Mouse (Mus musculus) brain, embryonic 14.5 days (tissue): Measurements from ENCODE around the gene Ube4a.

Experiments
- CTCF ChIP-seq: fragments of 200-500 bp; IDR thresholded peaks from 2 replicates; pipeline ENCODE4 v1.5.1; 2012; ENCODE audit warnings: inconsistent platforms, mild to moderate bottlenecking, moderate library complexity, borderline replicate concordance; ENCODE audit not compliant: insufficient read depth, insufficient read length; ENCODE audit errors: extremely low read depth
- POLR2A ChIP-seq: fragments of 200-500 bp; IDR thresholded peaks from 2 replicates; pipeline ENCODE4 v1.6.1; 2012; ENCODE audit warnings: mild to moderate bottlenecking, inconsistent platforms, borderline replicate concordance; ENCODE audit not compliant: poor library complexity, insufficient read depth, insufficient read length, severe bottlenecking; ENCODE audit errors: extremely low read depth

DNA sequence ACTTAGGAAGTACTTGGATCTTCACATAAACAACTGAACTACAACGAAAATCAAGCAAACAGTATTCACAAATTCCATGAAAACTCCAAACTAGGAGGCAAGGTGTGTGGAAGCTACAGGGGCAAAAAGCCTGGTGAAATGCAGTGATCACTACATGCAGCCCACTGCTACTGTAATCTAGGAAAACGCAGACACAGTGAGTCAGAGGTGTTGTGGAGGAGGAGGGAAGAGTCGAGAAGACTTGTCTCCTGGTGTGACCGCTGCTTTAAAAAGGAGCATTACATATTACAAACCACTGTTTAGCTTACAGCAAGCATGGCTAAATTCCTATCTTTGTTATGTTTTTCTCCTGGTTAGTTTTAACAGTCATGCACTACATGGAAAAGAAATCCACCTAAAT is 54.0 kb downstream of the Ube4a start:
- TF ChIP-seq POLR2A (no peak), CTCF (no peak)
